Mouse (Mus musculus) cerebral cortex, adult 2 months (tissue): ENCODE results near the gene Zfp617.

Experiments used
- WGBS: fragments of 180-500 bp; shearing (Covaris S2); methylation state at CpG from one replicate; pipeline ENCODE4 v1.1.7; 2018; 5-methylcytosine and 5-hydroxymethylcytosine counted together

The Zfp617 gene

DNA sequence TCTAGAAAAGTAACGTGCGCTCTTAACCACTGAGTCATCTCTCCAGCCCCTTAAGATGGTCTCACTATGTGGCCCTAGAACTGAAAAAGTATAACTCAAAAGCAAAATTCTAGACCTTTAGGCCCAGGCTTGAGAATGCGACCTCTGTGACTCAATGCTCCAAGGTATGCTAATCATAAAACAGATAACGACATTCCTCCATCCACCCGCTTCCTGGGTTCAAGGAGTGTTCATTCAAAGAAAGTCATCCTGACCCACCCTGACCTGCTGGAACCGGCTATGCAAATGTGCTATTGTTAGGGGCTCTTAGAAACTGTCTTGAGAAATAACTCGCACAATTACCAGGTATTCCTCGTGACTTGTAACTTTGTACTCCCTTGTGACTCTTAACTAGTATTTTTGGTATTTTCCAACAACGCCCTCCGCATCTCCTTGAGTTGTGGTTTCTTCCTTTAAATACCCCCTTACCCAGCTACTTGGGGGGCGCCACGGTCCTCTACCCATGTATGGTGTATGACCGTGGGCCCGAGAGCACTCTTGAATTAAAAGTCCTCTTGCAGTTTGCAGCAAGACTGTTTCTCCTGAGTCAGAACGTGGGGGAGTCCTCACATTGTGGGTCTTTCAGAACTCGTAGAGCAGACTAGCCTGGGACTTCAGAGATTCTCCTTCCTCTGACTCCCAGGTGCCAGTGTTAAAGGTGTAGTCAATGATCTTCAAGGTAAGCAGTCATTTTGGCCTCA lies 44.7 kb downstream of the Zfp617 start:
- WGBS, result 95% methylated on average over 16 of the region's 16 CpGs

- WGBS, result 98% methylated on average over 9 of the region's 9 CpGs
Measured at GRCm38 (mm10) chr8:71954666-71955065, 46.2 kb downstream of the Zfp617 start.

DNA sequence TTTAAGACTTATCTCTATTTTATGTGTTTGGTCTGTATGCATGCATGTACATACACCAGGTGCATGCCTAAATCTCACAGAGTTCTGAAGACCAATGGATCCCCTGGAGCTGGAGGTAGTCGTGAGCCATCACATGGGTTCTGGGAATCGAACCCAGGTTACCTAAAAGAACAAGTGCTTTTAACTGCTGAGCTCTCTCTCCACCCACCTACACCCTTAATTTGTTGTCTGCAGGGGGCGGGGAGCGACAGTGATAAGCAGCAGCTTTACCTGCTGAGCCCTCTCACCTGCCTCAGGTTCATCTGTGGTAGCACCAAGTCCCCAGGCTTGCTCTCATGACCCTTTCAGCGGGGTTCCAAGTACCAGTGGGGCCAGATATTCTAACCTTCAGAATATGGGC lies 53.4 kb downstream of the Zfp617 start:
- 90% methylated on average over 5 of the region's 5 CpGs for WGBS

DNA sequence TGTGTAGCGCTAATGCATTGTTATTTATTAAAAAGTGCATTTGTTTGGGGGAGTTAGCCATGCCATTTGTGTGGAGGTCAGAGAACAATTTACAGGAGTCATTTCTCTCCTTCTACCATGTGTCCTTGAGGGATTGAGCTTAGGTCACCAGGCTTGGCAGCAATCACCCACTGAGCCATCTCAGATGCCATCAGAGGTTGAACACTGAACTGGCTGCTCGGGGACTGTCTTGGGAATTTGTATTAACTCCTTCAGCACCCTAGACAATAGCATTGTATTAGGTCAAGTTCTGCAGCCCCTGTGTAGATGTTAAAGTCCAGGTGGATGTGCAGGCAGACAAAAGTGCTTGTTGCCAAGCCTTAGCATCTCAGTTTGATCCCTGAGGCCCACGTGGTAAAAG lies 55.6 kb downstream of the Zfp617 start:
- 88% methylated on average over 3 of the region's 3 CpGs for WGBS

DNA sequence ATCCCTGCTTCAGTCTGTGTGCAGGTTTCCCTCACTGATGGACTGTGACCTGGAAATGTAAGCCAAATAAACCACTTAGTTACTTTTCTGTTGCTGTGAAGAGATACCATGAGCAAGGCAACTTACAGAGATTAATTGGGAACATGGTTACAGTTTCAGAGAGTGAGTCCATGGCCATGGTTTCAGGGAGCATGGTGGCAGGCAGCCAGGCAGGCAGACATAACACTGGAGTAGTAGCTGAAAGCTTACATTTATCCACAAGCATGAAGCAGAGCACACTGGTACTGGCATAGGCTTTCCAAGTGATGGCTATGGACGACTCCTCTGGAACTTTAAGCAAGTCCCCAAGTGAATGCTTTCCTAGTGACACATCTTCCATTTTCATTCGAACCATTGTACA lies 56.7 kb downstream of the Zfp617 start:
- WGBS, result 94% methylated on average over 2 of the region's 2 CpGs

- 85% methylated on average over 5 of the region's 5 CpGs for WGBS
Measured at GRCm38 (mm10) chr8:71967261-71967660, 58.8 kb downstream of the Zfp617 start.

DNA sequence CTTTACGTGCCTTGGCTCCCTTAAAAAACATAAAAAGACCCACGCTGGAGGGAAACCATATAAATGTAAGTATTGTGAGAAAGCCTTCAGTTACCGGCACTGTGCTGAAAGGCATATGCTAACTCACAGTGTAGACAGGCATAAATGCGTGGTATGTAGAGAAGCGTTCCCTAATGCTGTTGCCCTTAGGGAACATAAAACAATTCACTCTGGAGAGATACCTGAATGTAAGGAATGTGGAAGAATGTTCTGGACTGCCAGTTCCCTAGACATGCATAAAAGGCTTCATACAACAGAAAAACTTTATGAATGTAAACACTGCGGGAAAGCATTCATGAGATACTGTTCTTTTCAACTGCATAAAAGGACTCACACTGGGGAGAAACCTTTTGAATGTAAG lies 59.7 kb downstream of the Zfp617 start:
- WGBS, result 81% methylated on average over 6 of the region's 6 CpGs

DNA sequence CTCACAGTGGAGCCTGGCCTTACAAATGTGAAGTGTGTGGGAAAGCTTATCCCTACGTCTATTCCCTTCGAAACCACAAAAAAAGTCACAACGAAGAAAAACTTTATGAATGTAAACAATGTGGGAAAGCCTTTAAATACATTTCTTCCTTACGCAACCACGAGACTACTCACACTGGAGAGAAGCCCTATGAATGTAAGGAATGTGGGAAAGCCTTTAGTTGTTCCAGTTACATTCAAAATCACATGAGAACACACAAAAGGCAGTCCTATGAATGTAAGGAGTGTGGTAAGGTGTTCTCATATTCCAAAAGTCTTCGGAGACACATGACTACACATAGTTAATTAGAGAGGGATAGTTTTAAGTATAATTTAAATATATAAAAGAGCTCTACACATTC lies 60.2 kb downstream of the Zfp617 start:
- 57% methylated on average over 6 of the region's 6 CpGs for WGBS

GRCm38 (mm10) chr8:71971945-71972344 lies 63.5 kb downstream of the Zfp617 start:
- 71% methylated on average over 1 of the region's 1 CpGs for WGBS

- 77% methylated on average over 3 of the region's 3 CpGs for WGBS
Measured at GRCm38 (mm10) chr8:71974211-71974610, 65.8 kb downstream of the Zfp617 start.

- WGBS, result 73% methylated on average over 2 of the region's 2 CpGs
Measured at GRCm38 (mm10) chr8:71981032-71981431, 72.6 kb downstream of the Zfp617 start.

- 73% methylated on average over 4 of the region's 4 CpGs for WGBS
Measured at GRCm38 (mm10) chr8:71981456-71981855, 73.0 kb downstream of the Zfp617 start.
